Mouse (Mus musculus): Measurements from ENCODE around the gene Cpn2. TPM values are rescaled to one million over a fixed set of nuclear protein-coding genes. Genes with fewer than 3 reads are reported as not detected.

The Cpn2 gene
- polyA plus RNA-seq, 2 experiments = not detected

DNA sequence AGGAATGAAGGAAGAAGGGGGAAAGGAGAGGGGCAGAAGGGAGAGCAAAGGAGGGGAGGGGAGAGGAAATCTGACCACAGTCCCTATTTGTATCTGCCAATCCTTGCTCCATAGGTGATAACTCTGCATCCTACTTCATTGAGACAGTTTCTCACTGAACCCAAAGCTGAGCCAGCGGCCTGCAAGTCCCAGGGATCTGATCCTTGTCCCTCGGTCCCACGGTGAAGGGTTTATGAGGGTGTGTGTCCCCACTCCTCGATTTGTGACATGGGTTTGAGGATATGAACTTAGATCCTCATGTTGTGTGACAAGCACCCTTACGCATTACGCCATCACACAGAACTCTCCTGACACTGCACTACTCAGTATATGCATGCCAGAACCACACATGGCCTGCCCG, 27.8 kb upstream of the Cpn2 start:
- no peaks in the 10 kb centered on the region for H3K4me1 ChIP-seq (ENCODE audit: control insufficient read depth, insufficient read depth, low read length)
- no peak overlapping the region for H3K4me2 ChIP-seq (replicated peaks; ENCODE audit: low read depth, low read length, severe bottlenecking)
- no peaks in the 10 kb centered on the region for H3K36me3 ChIP-seq (ENCODE audit: control insufficient read depth, insufficient read depth, low read length)
- H3K27me3 ChIP-seq (ENCODE audit: control insufficient read depth, insufficient read depth, low read length) = no peaks in the 10 kb centered on the region
- 86% methylated on average over 7 of the region's 7 CpGs for WGBS
- no peak for TF ChIP-seq POLR2A (IDR thresholded peaks at IDR 0.05; ENCODE audit: borderline replicate concordance, extremely low read depth, insufficient read depth, insufficient read length)
- H3K9me3 ChIP-seq (ENCODE audit: control insufficient read depth, low read length) = no peaks in the 10 kb centered on the region
- no peak overlapping the region for H3K27ac ChIP-seq (replicated peaks; ENCODE audit: low read depth, low read length)
- no peak for ATAC-seq (ENCODE audit: low FRiP score, low read depth)
- no peak overlapping the region for H3K9ac ChIP-seq (ENCODE audit: low read depth, low read length, severe bottlenecking)
- DNase-seq (ENCODE audit: low spot score) = no peak
- no peak overlapping the region for H3K4me3 ChIP-seq (replicated peaks; ENCODE audit: low read length)

GRCm38 (mm10) chr16:30290436-30290835, 23.1 kb upstream of the Cpn2 start:
- no peak overlapping the region for H3K4me3 ChIP-seq (replicated peaks; ENCODE audit: low read length)
- H3K4me2 ChIP-seq (replicated peaks; ENCODE audit: low read depth, low read length, severe bottlenecking) = no peak overlapping the region
- TF ChIP-seq POLR2A (IDR thresholded peaks at IDR 0.05; ENCODE audit: borderline replicate concordance, extremely low read depth, insufficient read depth, insufficient read length) = no peak
- H3K27me3 ChIP-seq (ENCODE audit: control insufficient read depth, insufficient read depth, low read length) = no peaks in the 10 kb centered on the region
- DNase-seq (ENCODE audit: low spot score) (no peak), ATAC-seq (ENCODE audit: low FRiP score, low read depth) (no peak)
- no peak overlapping the region for H3K27ac ChIP-seq (replicated peaks; ENCODE audit: low read depth, low read length)
- no peak overlapping the region for H3K9ac ChIP-seq (ENCODE audit: low read depth, low read length, severe bottlenecking)
- WGBS = 71% methylated on average over 6 of the region's 6 CpGs
- H3K9me3 ChIP-seq (ENCODE audit: control insufficient read depth, low read length) = no peaks in the 10 kb centered on the region
- H3K4me1 ChIP-seq (ENCODE audit: control insufficient read depth, insufficient read depth, low read length) = no peaks in the 10 kb centered on the region
- no peaks in the 10 kb centered on the region for H3K36me3 ChIP-seq (ENCODE audit: control insufficient read depth, insufficient read depth, low read length)

GRCm38 (mm10) chr16:30285701-30286100, 18.4 kb upstream of the Cpn2 start:
- Histone ChIP-seq H3K27ac (replicated peaks; ENCODE audit: low read depth, low read length) (no peak overlapping the region), H3K9ac (ENCODE audit: low read depth, low read length, severe bottlenecking) (no peak overlapping the region), H3K4me1 (ENCODE audit: control insufficient read depth, insufficient read depth, low read length) (peaks cover 18% of the 10 kb centered on the region), H3K4me3 (replicated peaks; ENCODE audit: low read length) (no peak overlapping the region), H3K27me3 (ENCODE audit: control insufficient read depth, insufficient read depth, low read length) (peaks cover 7% of the 10 kb centered on the region; the same call in 1 of the 2 replicates), H3K4me2 (replicated peaks; ENCODE audit: low read depth, low read length, severe bottlenecking) (no peak overlapping the region), H3K9me3 (ENCODE audit: control insufficient read depth, low read length) (no peaks in the 10 kb centered on the region), H3K36me3 (ENCODE audit: control insufficient read depth, insufficient read depth, low read length) (no peaks in the 10 kb centered on the region)
- DNase-seq (ENCODE audit: low spot score) (no peak), ATAC-seq (ENCODE audit: low FRiP score, low read depth) (no peak)
- WGBS = 51% methylated on average over 4 of the region's 4 CpGs
- no peak for TF ChIP-seq POLR2A (IDR thresholded peaks at IDR 0.05; ENCODE audit: borderline replicate concordance, extremely low read depth, insufficient read depth, insufficient read length)

- DNase-seq (ENCODE audit: low spot score) (no peak), ATAC-seq (ENCODE audit: low FRiP score, low read depth) (0 out of 2 replicates have a peak, but pooled peaks have one; percentile 43)
- no peaks in the 10 kb centered on the region for H3K9me3 ChIP-seq (ENCODE audit: control insufficient read depth, low read length)
- 4% methylated on average over 15 of the region's 15 CpGs for WGBS
- H3K4me3 ChIP-seq (replicated peaks; ENCODE audit: low read length) = peak overlapping the region; percentile 10
- no peak for TF ChIP-seq POLR2A (IDR thresholded peaks at IDR 0.05; ENCODE audit: borderline replicate concordance, extremely low read depth, insufficient read depth, insufficient read length)
- no peak overlapping the region for H3K27ac ChIP-seq (replicated peaks; ENCODE audit: low read depth, low read length)
- peaks cover 7% of the 10 kb centered on the region; the same call in 1 of the 2 replicates for H3K27me3 ChIP-seq (ENCODE audit: control insufficient read depth, insufficient read depth, low read length)
- H3K9ac ChIP-seq (ENCODE audit: low read depth, low read length, severe bottlenecking) = no peak overlapping the region
- H3K4me1 ChIP-seq (ENCODE audit: control insufficient read depth, insufficient read depth, low read length) = peaks cover 22% of the 10 kb centered on the region
- peak overlapping the region; percentile 32 for H3K4me2 ChIP-seq (replicated peaks; ENCODE audit: low read depth, low read length, severe bottlenecking)
- H3K36me3 ChIP-seq (ENCODE audit: control insufficient read depth, insufficient read depth, low read length) = no peaks in the 10 kb centered on the region
Observed at GRCm38 (mm10) chr16:30283743-30284337, 16.5 kb upstream of the Cpn2 start.

- Histone ChIP-seq H3K27me3 (ENCODE audit: control insufficient read depth, insufficient read depth, low read length) (peaks cover 7% of the 10 kb centered on the region; the same call in 1 of the 2 replicates), H3K9ac (ENCODE audit: low read depth, low read length, severe bottlenecking) (peak within 1 kb of the TSS; percentile 34), H3K9me3 (ENCODE audit: control insufficient read depth, low read length) (no peaks in the 10 kb centered on the region), H3K4me2 (replicated peaks; ENCODE audit: low read depth, low read length, severe bottlenecking) (peak within 1 kb of the TSS; percentile 49), H3K27ac (replicated peaks; ENCODE audit: low read depth, low read length) (no peak within 1 kb of the TSS), H3K36me3 (ENCODE audit: control insufficient read depth, insufficient read depth, low read length) (no peaks in the 10 kb centered on the region), H3K4me3 (replicated peaks; ENCODE audit: low read length) (peak within 1 kb of the TSS; percentile 29), H3K4me1 (ENCODE audit: control insufficient read depth, insufficient read depth, low read length) (peaks cover 22% of the 10 kb centered on the region)
- WGBS = 4% methylated on average over 31 of the region's 34 CpGs
- TF ChIP-seq POLR2A (IDR thresholded peaks at IDR 0.05; ENCODE audit: borderline replicate concordance, extremely low read depth, insufficient read depth, insufficient read length) = no peak
- ATAC-seq (ENCODE audit: low FRiP score, low read depth) (no peak), DNase-seq (ENCODE audit: low spot score) (no peak)
Observed at GRCm38 (mm10) chr16:30282844-30283495, 15.7 kb upstream of the Cpn2 start, which contains the start of gene Lrrc15. Gene Lrrc15, minus strand, starts transcription at chr16:30283256.
